Mouse (Mus musculus): ENCODE results near the gene Nsl1. TPM values are rescaled to one million over a fixed set of nuclear protein-coding genes. Genes with fewer than 3 reads are reported as not detected.

Gene Nsl1
- polyA plus RNA-seq, 1 experiment from 2014 or later = 5.7 TPM

DNA sequence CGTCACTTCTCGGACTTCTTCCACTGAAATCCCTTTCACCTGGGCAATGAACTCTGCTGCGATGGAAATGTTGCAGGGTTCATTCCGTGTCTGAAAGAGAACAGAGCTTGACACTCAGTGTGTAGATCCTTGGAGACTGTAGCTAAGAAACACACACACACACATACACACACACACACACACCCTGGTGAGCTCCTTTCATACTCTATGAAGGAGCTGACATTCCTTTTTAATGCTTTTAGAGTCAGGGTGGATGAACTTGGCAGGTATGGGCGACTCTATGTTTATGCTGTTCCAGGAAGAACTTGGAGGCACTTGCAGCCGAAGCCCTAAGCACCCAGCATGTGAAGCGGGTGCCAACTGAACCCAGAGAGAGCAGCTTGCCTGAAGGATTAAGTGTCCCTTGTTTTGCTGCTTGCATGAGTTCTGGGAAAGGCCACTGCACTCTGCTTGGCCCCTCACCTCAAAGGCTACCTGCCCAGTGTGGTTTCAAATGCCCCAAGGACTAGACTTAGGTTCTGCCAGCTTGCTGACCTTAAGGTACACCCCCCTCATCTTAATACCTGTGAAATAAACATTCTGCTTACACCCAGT lies 16.5 kb upstream of the Nsl1 start:
- Histone ChIP-seq H3K9me3 (ENCODE audit: low read length) (no peaks in the 10 kb centered on the region), H3K4me2 (ENCODE audit: low read depth, low read length) (no peak overlapping the region), H3K36me3 (replicated peaks; ENCODE audit: insufficient read depth, low read length) (peaks cover 3% of the 10 kb centered on the region; the same call in 1 of the 2 replicates), H3K9ac (replicated peaks) (no peak overlapping the region), H3K4me1 (ENCODE audit: insufficient read depth) (no peaks in the 10 kb centered on the region), H3K27me3 (ENCODE audit: insufficient read depth, low read length) (no peaks in the 10 kb centered on the region), H3K4me3 (ENCODE audit: low read depth, low read length) (no peak overlapping the region), H3K27ac (ENCODE audit: low read depth) (no peak overlapping the region)
- TF ChIP-seq EP300 (IDR thresholded peaks at IDR 0.05; ENCODE audit: low read depth) = no peak
- TF ChIP-seq CTCF (IDR thresholded peaks at IDR 0.05; ENCODE audit: low read depth) = no peak
- DNase-seq = no peak
- no peak for ATAC-seq
- 72% methylated on average over 7 of the region's 7 CpGs for WGBS (ENCODE audit: insufficient replicate concordance)

DNA sequence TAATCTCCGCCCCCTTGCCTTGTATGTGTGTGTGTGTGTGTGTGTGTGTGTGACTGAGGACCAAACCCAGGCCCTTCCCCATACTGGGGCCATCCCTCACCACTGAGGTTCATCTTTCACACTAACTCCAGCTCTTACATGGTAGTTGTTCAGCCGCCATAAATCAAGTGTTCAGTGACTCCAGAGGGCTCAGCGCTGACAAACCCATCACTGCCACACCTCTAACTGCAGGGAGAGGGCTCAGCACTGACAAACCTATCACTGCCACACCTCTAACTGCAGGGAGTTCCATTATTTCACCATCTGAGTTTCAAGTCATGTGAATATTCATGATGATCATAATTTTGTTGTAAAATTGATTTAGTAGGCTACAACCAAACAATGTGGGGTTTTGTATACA lies 9.3 kb upstream of the Nsl1 start:
- DNase-seq (no peak), ATAC-seq (no peak)
- TF ChIP-seq CTCF (IDR thresholded peaks at IDR 0.05; ENCODE audit: low read depth) (no peak), EP300 (IDR thresholded peaks at IDR 0.05; ENCODE audit: low read depth) (no peak)
- no peak overlapping the region for H3K4me3 ChIP-seq (ENCODE audit: low read depth, low read length)
- no peaks in the 10 kb centered on the region for H3K9me3 ChIP-seq (ENCODE audit: low read length)
- no peaks in the 10 kb centered on the region for H3K27me3 ChIP-seq (ENCODE audit: insufficient read depth, low read length)
- H3K4me1 ChIP-seq (ENCODE audit: insufficient read depth) = no peaks in the 10 kb centered on the region
- H3K36me3 ChIP-seq (replicated peaks; ENCODE audit: insufficient read depth, low read length) = 0 out of 2 replicates have a peak, but pooled peaks cover 2% of the 10 kb centered on the region
- WGBS (ENCODE audit: insufficient replicate concordance) = 71% methylated on average over 3 of the region's 3 CpGs
- no peak overlapping the region for H3K4me2 ChIP-seq (ENCODE audit: low read depth, low read length)
- no peak overlapping the region for H3K9ac ChIP-seq (replicated peaks)
- H3K27ac ChIP-seq (ENCODE audit: low read depth) = no peak overlapping the region

DNA sequence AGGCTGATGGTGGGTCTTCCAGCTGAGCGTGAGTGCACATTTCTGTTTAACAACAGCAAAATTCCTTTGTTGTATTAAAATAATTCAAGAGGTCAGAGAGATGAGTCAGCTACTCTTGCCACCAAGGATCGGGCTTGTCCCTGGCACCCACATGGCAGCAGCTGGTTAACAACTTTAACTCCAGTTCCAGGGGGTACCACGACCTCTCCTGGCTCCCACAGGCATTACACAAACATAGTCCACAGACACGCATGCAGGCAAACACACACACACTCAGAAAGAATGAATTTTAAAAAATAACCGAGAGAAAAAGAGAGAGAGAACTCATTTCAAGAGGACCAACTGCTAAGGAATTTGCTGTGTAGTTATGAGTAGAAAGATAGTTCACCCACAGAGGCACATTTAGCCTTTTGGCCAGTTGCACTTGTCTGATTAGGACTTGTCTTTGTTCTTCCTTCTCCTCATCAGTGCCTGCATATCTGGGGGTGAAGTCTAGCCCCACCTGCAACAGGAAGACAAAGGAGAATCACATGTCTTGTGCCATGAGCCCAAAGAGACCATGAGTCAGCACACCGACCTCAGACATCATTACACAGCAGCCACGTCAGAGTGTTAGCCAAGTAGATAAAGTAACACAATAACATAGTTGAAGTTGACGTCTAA lies 7.8 kb upstream of the Nsl1 start:
- no peak overlapping the region for H3K4me2 ChIP-seq (ENCODE audit: low read depth, low read length)
- peak; percentile 77 for ATAC-seq
- H3K36me3 ChIP-seq (replicated peaks; ENCODE audit: insufficient read depth, low read length) = 0 out of 2 replicates have a peak, but pooled peaks cover 2% of the 10 kb centered on the region
- no peak overlapping the region for H3K27ac ChIP-seq (ENCODE audit: low read depth)
- no peaks in the 10 kb centered on the region for H3K4me1 ChIP-seq (ENCODE audit: insufficient read depth)
- 53% methylated on average over 8 of the region's 8 CpGs for WGBS (ENCODE audit: insufficient replicate concordance)
- no peak overlapping the region for H3K4me3 ChIP-seq (ENCODE audit: low read depth, low read length)
- no peaks in the 10 kb centered on the region for H3K27me3 ChIP-seq (ENCODE audit: insufficient read depth, low read length)
- DNase-seq = no peak
- peak; percentile 49 for TF ChIP-seq CTCF (IDR thresholded peaks at IDR 0.05; ENCODE audit: low read depth)
- TF ChIP-seq EP300 (IDR thresholded peaks at IDR 0.05; ENCODE audit: low read depth) = peak; percentile 41; the same call in 1 of the 2 replicates
- no peak overlapping the region for H3K9ac ChIP-seq (replicated peaks)
- H3K9me3 ChIP-seq (ENCODE audit: low read length) = no peaks in the 10 kb centered on the region

DNA sequence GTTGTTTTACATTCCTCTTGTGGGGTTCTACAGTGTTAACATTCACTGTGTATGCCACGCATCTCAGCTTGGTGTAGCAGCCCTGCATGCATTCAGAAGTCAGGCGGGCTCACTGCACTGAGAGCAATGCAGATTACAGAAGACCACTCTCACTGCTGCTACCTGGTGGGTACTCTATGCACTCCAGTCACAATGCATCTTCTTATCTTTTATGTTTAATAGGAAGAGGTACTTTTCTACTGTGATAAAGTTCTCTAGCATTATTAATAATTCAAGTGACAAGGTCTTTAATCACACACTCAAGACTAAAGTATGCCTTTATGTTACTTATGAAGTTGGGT lies 7.3 kb upstream of the Nsl1 start:
- H3K27me3 ChIP-seq (ENCODE audit: insufficient read depth, low read length) = no peaks in the 10 kb centered on the region
- no peaks in the 10 kb centered on the region for H3K4me1 ChIP-seq (ENCODE audit: insufficient read depth)
- H3K4me3 ChIP-seq (ENCODE audit: low read depth, low read length) = no peak overlapping the region
- WGBS (ENCODE audit: insufficient replicate concordance) = 46% methylated on average over 2 of the region's 2 CpGs
- peak; percentile 68 for ATAC-seq
- 0 out of 2 replicates have a peak, but pooled peaks cover 2% of the 10 kb centered on the region for H3K36me3 ChIP-seq (replicated peaks; ENCODE audit: insufficient read depth, low read length)
- no peak for DNase-seq
- no peak overlapping the region for H3K9ac ChIP-seq (replicated peaks)
- peak; percentile 22 for TF ChIP-seq CTCF (IDR thresholded peaks at IDR 0.05; ENCODE audit: low read depth)
- 0 out of 2 replicates have a peak, but pooled peaks have one; percentile 3 for TF ChIP-seq EP300 (IDR thresholded peaks at IDR 0.05; ENCODE audit: low read depth)
- no peaks in the 10 kb centered on the region for H3K9me3 ChIP-seq (ENCODE audit: low read length)
- no peak overlapping the region for H3K27ac ChIP-seq (ENCODE audit: low read depth)
- no peak overlapping the region for H3K4me2 ChIP-seq (ENCODE audit: low read depth, low read length)

DNA sequence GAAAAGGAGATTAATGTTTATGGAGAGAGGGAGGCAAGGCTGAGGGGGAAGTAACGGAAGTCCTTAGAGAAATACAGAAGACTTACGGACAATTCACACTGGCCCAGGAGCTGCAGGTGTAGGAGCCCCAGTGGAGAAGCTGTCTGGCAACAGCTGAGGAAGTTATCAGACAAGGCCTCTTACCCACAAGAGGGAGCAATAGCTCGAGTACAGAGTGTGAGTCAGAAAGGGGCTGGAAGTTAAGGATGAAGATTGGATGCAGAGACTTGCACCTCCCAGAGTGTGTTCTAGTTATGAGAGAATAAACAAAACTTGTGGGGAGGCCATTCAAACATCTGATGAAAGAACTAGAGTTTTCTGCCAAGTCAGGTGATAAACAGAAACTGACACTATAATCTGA lies 5.4 kb upstream of the Nsl1 start:
- no peaks in the 10 kb centered on the region for H3K27me3 ChIP-seq (ENCODE audit: insufficient read depth, low read length)
- ATAC-seq (no peak), DNase-seq (no peak)
- H3K36me3 ChIP-seq (replicated peaks; ENCODE audit: insufficient read depth, low read length) = 0 out of 2 replicates have a peak, but pooled peaks cover 2% of the 10 kb centered on the region
- H3K9ac ChIP-seq (replicated peaks) = no peak overlapping the region
- 60% methylated on average over 3 of the region's 3 CpGs for WGBS (ENCODE audit: insufficient replicate concordance)
- TF ChIP-seq CTCF (IDR thresholded peaks at IDR 0.05; ENCODE audit: low read depth) (peak; percentile 31; the same call in 1 of the 2 replicates), EP300 (IDR thresholded peaks at IDR 0.05; ENCODE audit: low read depth) (no peak)
- H3K4me2 ChIP-seq (ENCODE audit: low read depth, low read length) = no peak overlapping the region
- no peaks in the 10 kb centered on the region for H3K9me3 ChIP-seq (ENCODE audit: low read length)
- H3K4me1 ChIP-seq (ENCODE audit: insufficient read depth) = peaks cover 8% of the 10 kb centered on the region
- H3K4me3 ChIP-seq (ENCODE audit: low read depth, low read length) = no peak overlapping the region
- no peak overlapping the region for H3K27ac ChIP-seq (ENCODE audit: low read depth)

DNA sequence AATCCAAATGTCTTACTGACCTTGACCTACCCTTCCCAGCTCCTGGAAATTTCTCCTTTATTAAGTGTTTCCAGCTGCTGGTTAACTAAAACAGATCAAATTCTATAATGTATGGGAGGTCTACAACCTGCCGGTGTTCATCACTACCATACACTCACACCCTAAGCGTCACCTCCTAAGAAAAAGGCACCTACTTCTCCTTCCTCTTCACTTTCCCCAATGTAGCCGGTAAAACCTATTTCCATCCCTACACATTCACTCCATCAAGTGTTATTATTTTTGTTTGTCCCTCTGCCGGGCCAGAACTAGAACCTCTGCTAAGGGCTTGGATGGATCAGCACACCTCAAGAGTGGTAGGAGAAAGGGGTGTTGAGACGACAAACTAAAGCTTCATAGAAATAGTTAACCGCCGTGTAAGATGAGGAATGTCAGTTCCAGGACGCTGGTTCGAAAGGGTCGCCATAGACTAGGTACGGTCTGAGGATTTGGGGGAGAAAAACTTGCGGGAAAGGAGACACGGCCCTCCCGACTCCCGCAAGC lies 501 bp upstream of the Nsl1 start:
- ATAC-seq (peak; percentile 44), DNase-seq (no peak)
- Histone ChIP-seq H3K9ac (replicated peaks) (peak overlapping the region; percentile 85), H3K27ac (ENCODE audit: low read depth) (peak overlapping the region; percentile 73; the same call in 1 of the 2 replicates), H3K4me3 (ENCODE audit: low read depth, low read length) (peak overlapping the region; percentile 94), H3K27me3 (ENCODE audit: insufficient read depth, low read length) (no peaks in the 10 kb centered on the region), H3K9me3 (ENCODE audit: low read length) (no peaks in the 10 kb centered on the region), H3K36me3 (replicated peaks; ENCODE audit: insufficient read depth, low read length) (peaks cover 12% of the 10 kb centered on the region), H3K4me1 (ENCODE audit: insufficient read depth) (peaks cover 18% of the 10 kb centered on the region), H3K4me2 (ENCODE audit: low read depth, low read length) (peak overlapping the region; percentile 92)
- TF ChIP-seq EP300 (IDR thresholded peaks at IDR 0.05; ENCODE audit: low read depth) (no peak), CTCF (IDR thresholded peaks at IDR 0.05; ENCODE audit: low read depth) (no peak)
- WGBS (ENCODE audit: insufficient replicate concordance) = 4% methylated on average over 15 of the region's 15 CpGs

All from liver, postnatal 0 days (tissue).